Mouse (Mus musculus) ES-Bruce4 (cell line): ENCODE data around the gene Wrap73. TPM values are rescaled to one million over a fixed set of nuclear protein-coding genes. Genes with fewer than 3 reads are reported as not detected.

ENCODE experiments used
- H3K27ac ChIP-seq: 2 replicates; pipeline ENCODE4 v1.5.1; 2012; ENCODE audit warnings: low read length, inconsistent platforms; ENCODE audit not compliant: insufficient read depth
- H3K27me3 ChIP-seq: 2 replicates; pipeline ENCODE4 v1.6.1; 2012; ENCODE audit warnings: mild to moderate bottlenecking, low read length, inconsistent platforms; ENCODE audit not compliant: control insufficient read depth, poor library complexity, insufficient read depth, severe bottlenecking
- H3K36me3 ChIP-seq: 2 replicates; pipeline ENCODE4 v1.6.1; 2012; ENCODE audit warnings: inconsistent platforms, mild to moderate bottlenecking, low read length, moderate library complexity; ENCODE audit not compliant: control insufficient read depth, poor library complexity, insufficient read depth, severe bottlenecking
- H3K4me1 ChIP-seq: one replicate; pipeline ENCODE4 v1.8.1; 2011; ENCODE audit warnings: low read length; ENCODE audit not compliant: control insufficient read depth, insufficient read depth
- H3K4me3 ChIP-seq: 2 replicates; pipeline ENCODE4 v1.5.1; 2011; ENCODE audit warnings: low read depth, mild to moderate bottlenecking, low read length
- H3K9ac ChIP-seq: 2 replicates; pipeline ENCODE4 v1.6.1; 2012; ENCODE audit warnings: low read depth, mild to moderate bottlenecking, inconsistent platforms; ENCODE audit not compliant: poor library complexity, severe bottlenecking
- H3K9me3 ChIP-seq: replicated peaks from 2 replicates; pipeline ENCODE4 v1.6.1; 2012; ENCODE audit warnings: mild to moderate bottlenecking, low read length, inconsistent platforms; ENCODE audit not compliant: control insufficient read depth, poor library complexity, insufficient read depth, severe bottlenecking
- CTCF ChIP-seq: IDR thresholded peaks from one replicate; pipeline ENCODE4 v1.8.1; 2011; ENCODE audit warnings: low read depth, low read length
- EP300 ChIP-seq: IDR thresholded peaks from 2 replicates; pipeline ENCODE4 v1.6.1; 2011; ENCODE audit warnings: low read depth, low read length; ENCODE audit not compliant: insufficient read depth
- POLR2A ChIP-seq: IDR thresholded peaks from one replicate; pipeline ENCODE4 v1.8.1; 2011; ENCODE audit warnings: low read length; ENCODE audit not compliant: insufficient read depth
- polyA plus RNA-seq: library from polyadenylated mRNA; stranded (reverse); fragments of >200 nt; gene quantifications from 2 replicates; pipeline ENCODE4 v1.2.4, GENCODE M21; 2011; ENCODE audit warnings: low read depth; ENCODE audit not compliant: missing spikeins, insufficient read depth, insufficient read length

Gene Wrap73
- polyA plus RNA-seq, 1 experiment, result 11.9 TPM

GRCm38 (mm10) chr4:154188948-154189347 lies 46.8 kb downstream of the Wrap73 start:
- no peak overlapping the region for H3K27ac ChIP-seq
- no peak for TF ChIP-seq EP300
- no peak for TF ChIP-seq POLR2A
- no peak for TF ChIP-seq CTCF
- no peak overlapping the region for H3K9ac ChIP-seq
- H3K9me3 ChIP-seq, result no peaks in the 10 kb centered on the region
- H3K4me3 ChIP-seq, result no peak overlapping the region
- H3K27me3 ChIP-seq, result no peaks in the 10 kb centered on the region
- no peaks in the 10 kb centered on the region for H3K4me1 ChIP-seq
- no peaks in the 10 kb centered on the region for H3K36me3 ChIP-seq

GRCm38 (mm10) chr4:154197961-154198360 lies 55.8 kb downstream of the Wrap73 start:
- Histone ChIP-seq H3K27me3 (no peaks in the 10 kb centered on the region), H3K9ac (no peak overlapping the region), H3K36me3 (no peaks in the 10 kb centered on the region), H3K9me3 (no peaks in the 10 kb centered on the region), H3K4me3 (no peak overlapping the region), H3K27ac (no peak overlapping the region), H3K4me1 (no peaks in the 10 kb centered on the region)
- no peak for TF ChIP-seq EP300
- TF ChIP-seq CTCF, result no peak
- TF ChIP-seq POLR2A, result no peak

- Histone ChIP-seq H3K4me3 (no peak overlapping the region), H3K36me3 (no peaks in the 10 kb centered on the region), H3K27me3 (no peaks in the 10 kb centered on the region), H3K27ac (no peak overlapping the region), H3K9me3 (no peaks in the 10 kb centered on the region), H3K4me1 (no peaks in the 10 kb centered on the region), H3K9ac (no peak overlapping the region)
- no peak for TF ChIP-seq CTCF
- TF ChIP-seq POLR2A, result no peak
- no peak for TF ChIP-seq EP300
These were observed 56.3 kb downstream of the Wrap73 start for GRCm38 (mm10) chr4:154198377-154198961.

GRCm38 (mm10) chr4:154201511-154201910 lies 59.3 kb downstream of the Wrap73 start:
- Histone ChIP-seq H3K27ac (no peak overlapping the region), H3K36me3 (no peaks in the 10 kb centered on the region), H3K9me3 (no peaks in the 10 kb centered on the region), H3K4me1 (no peaks in the 10 kb centered on the region), H3K9ac (no peak overlapping the region), H3K27me3 (no peaks in the 10 kb centered on the region), H3K4me3 (no peak overlapping the region)
- no peak for TF ChIP-seq POLR2A
- TF ChIP-seq EP300, result no peak
- no peak for TF ChIP-seq CTCF

DNA sequence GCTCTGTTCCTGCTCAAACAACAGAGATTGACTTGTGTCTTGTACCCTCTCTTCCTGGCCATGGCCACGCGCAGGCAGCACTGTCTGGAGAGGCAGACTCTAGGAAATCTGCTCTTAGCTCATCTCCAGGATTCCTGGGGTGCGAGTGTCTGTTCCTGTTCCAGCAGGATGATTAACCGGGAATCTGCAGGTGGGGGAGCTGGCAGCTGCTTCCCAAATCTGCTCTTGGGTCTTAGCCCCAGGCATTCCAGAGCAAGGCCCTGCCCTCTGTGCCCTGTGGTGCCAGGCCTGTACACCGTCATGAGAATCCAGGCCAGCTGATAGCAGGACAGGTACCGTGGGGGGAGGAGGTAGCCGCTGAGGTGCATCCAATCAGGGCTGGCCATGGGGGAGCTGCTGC lies 62.4 kb downstream of the Wrap73 start:
- H3K9ac ChIP-seq, result no peak overlapping the region
- H3K27me3 ChIP-seq, result no peaks in the 10 kb centered on the region
- TF ChIP-seq POLR2A (no peak), EP300 (no peak), CTCF (no peak)
- H3K27ac ChIP-seq, result no peak overlapping the region
- H3K36me3 ChIP-seq, result no peaks in the 10 kb centered on the region
- H3K9me3 ChIP-seq, result no peaks in the 10 kb centered on the region
- H3K4me3 ChIP-seq, result no peak overlapping the region
- H3K4me1 ChIP-seq, result no peaks in the 10 kb centered on the region

- no peak overlapping the region for H3K4me3 ChIP-seq
- H3K36me3 ChIP-seq, result no peaks in the 10 kb centered on the region
- no peaks in the 10 kb centered on the region for H3K4me1 ChIP-seq
- H3K27me3 ChIP-seq, result no peaks in the 10 kb centered on the region
- H3K9me3 ChIP-seq, result no peaks in the 10 kb centered on the region
- no peak for TF ChIP-seq POLR2A
- TF ChIP-seq EP300, result no peak
- no peak for TF ChIP-seq CTCF
- no peak overlapping the region for H3K9ac ChIP-seq
- no peak overlapping the region for H3K27ac ChIP-seq
These were observed 63.2 kb downstream of the Wrap73 start for GRCm38 (mm10) chr4:154205392-154205791.
